Mouse (Mus musculus) liver, embryonic 11.5 days (tissue): ENCODE data around the gene Rnasel. TPM values are rescaled to one million over a fixed set of nuclear protein-coding genes. Genes with fewer than 3 reads are reported as not detected.

Experiments
- ATAC-seq: fragments of 200-750 bp; cut with Nextera tagmentation; replicated peaks from 2 replicates; pipeline ENCODE4 v1.8.0; 2017; ENCODE audit warnings: moderate number of reproducible peaks, mild to moderate bottlenecking, moderate TSS enrichment, moderate library complexity; ENCODE audit not compliant: low FRiP score
- DNase-seq: peaks from one replicate; pipeline ENCODE4 v3.0.0-alpha.2; 2017; ENCODE audit warnings: low spot score
- H3K27ac ChIP-seq: fragments of 300-500 bp; sonication (generic); 2 replicates; pipeline ENCODE4 v1.5.1; 2014; ENCODE audit warnings: mild to moderate bottlenecking, low read depth, low read length, control low read depth
- H3K27me3 ChIP-seq: fragments of 300-500 bp; sonication (generic); replicated peaks from 2 replicates; pipeline ENCODE4 v1.6.1; 2014; ENCODE audit warnings: low read length, mixed read lengths; ENCODE audit not compliant: control insufficient read depth, insufficient read depth
- H3K36me3 ChIP-seq: fragments of 300-500 bp; sonication (generic); 2 replicates; pipeline ENCODE4 v1.6.1; 2014; ENCODE audit warnings: mild to moderate bottlenecking, low read length, moderate library complexity, mixed read lengths; ENCODE audit not compliant: control insufficient read depth, insufficient read depth
- H3K4me1 ChIP-seq: fragments of 300-500 bp; sonication (generic); replicated peaks from 2 replicates; pipeline ENCODE4 v1.6.1; 2014; ENCODE audit warnings: low read length, mixed read lengths; ENCODE audit not compliant: control insufficient read depth, insufficient read depth
- H3K4me2 ChIP-seq: fragments of 300-500 bp; sonication (generic); 2 replicates; pipeline ENCODE4 v1.6.1; 2014; ENCODE audit warnings: mild to moderate bottlenecking, control low read depth, moderate library complexity
- H3K4me3 ChIP-seq: fragments of 300-500 bp; sonication (generic); 2 replicates; pipeline ENCODE4 v1.5.1; 2014; ENCODE audit warnings: low read depth, low read length, control low read depth
- H3K9ac ChIP-seq: fragments of 300-500 bp; sonication (generic); 2 replicates; pipeline ENCODE4 v1.6.1; 2014; ENCODE audit warnings: low read depth, low read length, control low read depth
- H3K9me3 ChIP-seq: fragments of 300-500 bp; sonication (generic); 2 replicates; pipeline ENCODE4 v1.6.1; 2016; ENCODE audit warnings: low read length, inconsistent platforms, mixed read lengths; ENCODE audit not compliant: control insufficient read depth
- WGBS: fragments of 180-500 bp; shearing (Covaris S2); extraction: QIAGEN DNeasy Blood & Tissue Kit; methylation state at CpG from one replicate; pipeline ENCODE4 v1.1.7; 2014; 5-methylcytosine and 5-hydroxymethylcytosine counted together
- polyA plus RNA-seq: library from polyadenylated mRNA; unstranded; fragments of >200 nt; fragmentation: Nextera tagmentation; extraction: Ambion mirVana; gene quantifications from 2 replicates; pipeline ENCODE4 v1.2.1, GENCODE M21; 2014

Rnasel gene
- polyA plus RNA-seq, 1 experiment from 2014 or later = 7.2 TPM

- DNase-seq (no peak), ATAC-seq (no peak)
- Histone ChIP-seq H3K9me3 (no peaks in the 10 kb centered on the region), H3K27me3 (peaks cover 47% of the 10 kb centered on the region), H3K27ac (no peak overlapping the region), H3K4me3 (peak overlapping the region; percentile 39; the same call in 1 of the 2 replicates), H3K4me2 (peak overlapping the region; percentile 63; the same call in 1 of the 2 replicates), H3K36me3 (no peaks in the 10 kb centered on the region), H3K4me1 (no peaks in the 10 kb centered on the region), H3K9ac (no peak overlapping the region)
- WGBS = 45% methylated on average over 12 of the region's 12 CpGs
These were observed 8.3 kb upstream of the Rnasel start for GRCm38 (mm10) chr1:153740775-153741400.

- no peak overlapping the region for H3K4me3 ChIP-seq
- no peaks in the 10 kb centered on the region for H3K4me1 ChIP-seq
- WGBS = 70% methylated on average over 18 of the region's 18 CpGs
- DNase-seq (no peak), ATAC-seq (no peak)
- peaks cover 47% of the 10 kb centered on the region for H3K27me3 ChIP-seq
- no peaks in the 10 kb centered on the region for H3K36me3 ChIP-seq
- H3K9ac ChIP-seq = no peak overlapping the region
- no peaks in the 10 kb centered on the region for H3K9me3 ChIP-seq
- no peak overlapping the region for H3K4me2 ChIP-seq
- no peak overlapping the region for H3K27ac ChIP-seq
These were observed 7.5 kb upstream of the Rnasel start for GRCm38 (mm10) chr1:153741551-153742316.

- H3K27me3 ChIP-seq = peaks cover 45% of the 10 kb centered on the region
These were observed 6.7 kb upstream of the Rnasel start for GRCm38 (mm10) chr1:153742374-153743155.

GRCm38 (mm10) chr1:153746119-153746670 lies 3.0 kb upstream of the Rnasel start:
- Histone ChIP-seq H3K4me2 (no peak overlapping the region), H3K27me3 (peaks cover 8% of the 10 kb centered on the region), H3K4me3 (no peak overlapping the region), H3K27ac (no peak overlapping the region), H3K9ac (no peak overlapping the region), H3K36me3 (no peaks in the 10 kb centered on the region), H3K4me1 (peaks cover 11% of the 10 kb centered on the region), H3K9me3 (no peaks in the 10 kb centered on the region)
- WGBS = 84% methylated on average over 14 of the region's 14 CpGs
- ATAC-seq (no peak), DNase-seq (no peak)

More at GRCm38 (mm10) chr1:153742374-153743155, 6.7 kb upstream of the Rnasel start:
- Histone ChIP-seq H3K9me3 (no peaks in the 10 kb centered on the region), H3K27ac (no peak overlapping the region), H3K36me3 (no peaks in the 10 kb centered on the region), H3K4me1 (no peaks in the 10 kb centered on the region), H3K4me3 (no peak overlapping the region), H3K9ac (no peak overlapping the region), H3K4me2 (no peak overlapping the region)
- WGBS = 54% methylated on average over 11 of the region's 11 CpGs
- no peak for DNase-seq
- ATAC-seq = no peak

DNA sequence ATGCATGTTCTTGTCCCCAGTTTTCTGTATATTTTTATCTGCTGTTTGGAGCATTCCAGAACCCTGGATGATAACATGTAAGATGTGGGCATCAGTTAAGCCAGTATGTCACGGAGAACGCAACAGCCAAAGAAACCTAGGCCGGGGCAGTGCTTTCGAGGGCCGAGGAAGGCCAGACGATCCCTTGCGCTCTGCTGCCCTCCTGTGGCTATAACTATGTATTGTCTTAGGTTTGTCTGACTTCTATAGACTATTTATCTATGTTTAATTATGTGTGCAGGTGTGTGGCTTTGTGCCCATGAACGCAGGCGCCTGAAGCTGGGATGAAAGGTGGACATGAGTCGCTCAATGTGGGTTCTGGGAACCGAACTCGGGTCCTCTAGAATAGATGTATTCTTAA lies 2.5 kb upstream of the Rnasel start:
- Histone ChIP-seq H3K4me3 (no peak overlapping the region), H3K27me3 (peaks cover 3% of the 10 kb centered on the region; the same call in 1 of the 2 replicates), H3K9me3 (no peaks in the 10 kb centered on the region), H3K4me1 (peaks cover 11% of the 10 kb centered on the region), H3K9ac (no peak overlapping the region), H3K4me2 (no peak overlapping the region), H3K36me3 (no peaks in the 10 kb centered on the region), H3K27ac (no peak overlapping the region)
- WGBS = 6% methylated on average over 12 of the region's 12 CpGs
- no peak for ATAC-seq
- peak; percentile 64 for DNase-seq

- Histone ChIP-seq H3K27me3 (no peaks in the 10 kb centered on the region), H3K27ac (no peak overlapping the region), H3K4me1 (peaks cover 11% of the 10 kb centered on the region), H3K9me3 (no peaks in the 10 kb centered on the region), H3K4me3 (no peak overlapping the region), H3K4me2 (no peak overlapping the region), H3K9ac (no peak overlapping the region), H3K36me3 (no peaks in the 10 kb centered on the region)
- DNase-seq = no peak
- WGBS = 64% methylated on average over 12 of the region's 12 CpGs
- no peak for ATAC-seq
These were observed 1.2 kb upstream of the Rnasel start for GRCm38 (mm10) chr1:153747861-153748530.

DNA sequence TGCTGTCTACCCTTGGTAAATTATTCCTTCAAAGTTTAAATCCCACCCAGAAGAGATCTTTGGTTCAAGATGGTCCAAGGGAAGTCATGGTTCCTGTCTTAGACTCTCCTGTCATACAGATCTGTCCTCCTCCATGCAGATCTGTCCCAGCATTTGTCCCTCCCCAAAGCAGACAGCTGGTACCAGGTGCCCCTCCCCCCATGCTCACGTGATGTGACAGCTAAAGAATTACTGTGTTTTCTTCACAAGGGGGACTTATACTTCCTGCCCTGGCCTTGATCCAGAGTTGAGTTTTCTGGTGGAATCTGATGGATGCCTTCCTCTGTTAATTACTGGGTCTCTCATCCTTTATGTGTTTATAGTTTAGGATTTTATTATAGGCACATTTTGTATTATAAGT lies 677 bp upstream of the Rnasel start:
- DNase-seq (no peak), ATAC-seq (0 out of 2 replicates have a peak, but pooled peaks have one; percentile 33)
- H3K36me3 ChIP-seq = no peaks in the 10 kb centered on the region
- peaks cover 11% of the 10 kb centered on the region for H3K4me1 ChIP-seq
- peak overlapping the region; percentile 48; the same call in 1 of the 2 replicates for H3K4me3 ChIP-seq
- no peaks in the 10 kb centered on the region for H3K9me3 ChIP-seq
- H3K27ac ChIP-seq = no peak overlapping the region
- H3K4me2 ChIP-seq = peak overlapping the region; percentile 76
- no peak overlapping the region for H3K9ac ChIP-seq
- WGBS = 8% methylated on average over 1 of the region's 1 CpGs
- no peaks in the 10 kb centered on the region for H3K27me3 ChIP-seq

DNA sequence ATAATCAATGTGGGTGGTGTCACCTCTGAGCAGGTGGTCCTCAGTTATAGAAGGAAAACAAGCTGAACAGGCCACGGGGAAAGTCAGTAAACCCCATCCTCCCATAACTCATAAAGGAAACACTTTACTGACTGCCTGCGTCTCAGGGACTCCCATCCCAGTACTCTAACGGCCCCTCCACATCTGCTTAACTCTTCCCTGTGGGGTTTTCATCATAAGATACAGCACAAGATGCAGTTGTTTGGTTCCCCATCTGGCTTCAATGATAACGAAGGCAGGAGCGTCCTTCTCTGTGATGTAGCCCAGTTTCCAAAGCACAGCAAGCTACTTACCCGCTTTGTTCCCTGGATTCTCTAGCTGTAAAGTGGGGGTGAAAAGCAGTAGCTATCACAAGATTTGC lies 828 bp downstream of the Rnasel start:
- ATAC-seq = peak; percentile 70
- Histone ChIP-seq H3K4me2 (peak overlapping the region; percentile 76), H3K27ac (peak overlapping the region; percentile 28), H3K9ac (peak overlapping the region; percentile 75), H3K36me3 (no peaks in the 10 kb centered on the region), H3K9me3 (no peaks in the 10 kb centered on the region), H3K4me3 (no peak overlapping the region), H3K4me1 (peaks cover 11% of the 10 kb centered on the region), H3K27me3 (no peaks in the 10 kb centered on the region)
- 55% methylated on average over 6 of the region's 6 CpGs for WGBS
- DNase-seq = no peak
